Mouse (Mus musculus): ENCODE results near the gene Rgs8. TPM values are rescaled to one million over a fixed set of nuclear protein-coding genes. Genes with fewer than 3 reads are reported as not detected.

Rgs8 gene
- 0.10 and 0.15 TPM in 2 replicates for polyA plus RNA-seq (2015; fragmentation: Nextera tagmentation; extraction: Ambion mirVana)

DNA sequence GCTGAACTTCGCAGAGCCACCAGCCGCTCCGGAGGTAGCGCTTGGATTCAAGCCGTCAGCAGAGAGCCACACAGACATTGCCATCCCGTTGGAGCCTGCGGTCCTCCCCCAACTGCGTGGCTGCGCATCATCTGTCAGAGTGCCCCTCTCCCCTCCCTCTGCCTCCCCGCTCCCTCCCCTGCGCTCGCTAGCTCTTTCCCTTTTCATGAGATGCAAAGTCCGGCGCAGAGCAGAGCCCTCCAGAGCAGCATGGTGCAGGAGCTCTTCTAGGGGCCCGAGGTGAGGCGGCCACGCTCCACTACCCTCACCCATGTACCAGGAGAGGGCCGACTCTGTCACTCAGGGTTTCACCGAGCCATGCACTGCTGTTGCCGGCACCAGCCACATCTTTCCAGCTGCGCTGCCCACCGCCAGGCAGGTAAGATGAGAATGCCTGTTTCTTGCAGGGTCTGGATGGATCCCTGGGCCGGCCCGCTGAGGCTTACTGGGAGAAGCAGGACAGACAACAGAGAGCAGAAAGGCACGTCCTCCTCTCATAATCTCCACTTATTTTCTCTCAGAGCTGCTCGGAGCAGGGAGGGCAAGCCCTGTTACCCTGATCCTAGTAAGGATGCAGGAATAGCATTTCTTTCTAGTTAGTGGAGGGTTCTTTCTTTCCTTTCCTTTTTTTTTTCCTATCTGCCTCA, at the start of gene Rgs8:
Rgs8 (plus strand) TSS at position 88 of the 686 bp plus-strand sequence.
- H3K9me3 ChIP-seq (ENCODE audit: control insufficient read depth, low read length) = no peaks in the 10 kb centered on the region
- no peaks in the 10 kb centered on the region for H3K36me3 ChIP-seq (ENCODE audit: control insufficient read depth, insufficient read depth, low read length)
- peak within 1 kb of the TSS; percentile 29 for H3K4me3 ChIP-seq (ENCODE audit: low read length)
- peaks cover 13% of the 10 kb centered on the region for H3K4me1 ChIP-seq (replicated peaks; ENCODE audit: control insufficient read depth, insufficient read depth, low read length)
- peak; percentile 68; the same call in 1 of the 2 replicates for ATAC-seq (ENCODE audit: low read depth)
- H3K27ac ChIP-seq (ENCODE audit: low read length) = no peak within 1 kb of the TSS
- WGBS = under 1% methylated on average over 26 of the region's 26 CpGs
- H3K9ac ChIP-seq (ENCODE audit: low read length) = 0 out of 2 replicates have a peak within 1 kb of the TSS, but pooled peaks have one; percentile 8
- H3K4me2 ChIP-seq (ENCODE audit: low read depth, low read length) = peak within 1 kb of the TSS; percentile 50
- H3K27me3 ChIP-seq (ENCODE audit: control insufficient read depth, insufficient read depth, low read depth, low read length) = peaks cover 15% of the 10 kb centered on the region

DNA sequence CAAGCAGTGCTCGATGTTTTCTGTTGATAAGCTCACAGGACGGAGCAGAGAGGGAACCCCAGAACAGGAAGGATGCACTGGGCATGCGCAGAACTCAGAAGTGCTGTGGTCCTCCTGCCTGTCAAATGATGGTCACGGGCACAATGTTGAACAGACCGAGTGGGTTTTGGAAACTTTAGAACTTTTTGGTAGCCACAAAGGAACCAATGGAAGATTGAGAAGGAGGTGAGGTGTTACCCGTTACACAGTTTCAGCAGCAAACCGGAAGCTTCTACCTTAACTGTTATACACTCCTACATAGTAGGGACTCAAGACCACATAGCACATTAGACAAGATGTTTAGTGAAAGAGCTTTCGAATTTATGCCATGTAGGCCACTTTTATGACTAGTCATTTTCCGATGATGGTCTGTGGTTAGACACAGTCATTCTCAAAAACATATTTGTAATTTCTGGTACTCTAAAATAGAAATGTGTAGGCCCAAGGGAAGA, 35.4 kb upstream of the Rgs8 start:
- no peaks in the 10 kb centered on the region for H3K4me1 ChIP-seq (replicated peaks; ENCODE audit: control insufficient read depth, insufficient read depth, low read length)
- no peaks in the 10 kb centered on the region for H3K36me3 ChIP-seq (ENCODE audit: control insufficient read depth, insufficient read depth, low read length)
- peaks cover 2% of the 10 kb centered on the region; the same call in 1 of the 2 replicates for H3K9me3 ChIP-seq (ENCODE audit: control insufficient read depth, low read length)
- H3K27me3 ChIP-seq (ENCODE audit: control insufficient read depth, insufficient read depth, low read depth, low read length) = no peaks in the 10 kb centered on the region
- H3K27ac ChIP-seq (ENCODE audit: low read length) = no peak overlapping the region
- H3K9ac ChIP-seq (ENCODE audit: low read length) = no peak overlapping the region
- no peak overlapping the region for H3K4me2 ChIP-seq (ENCODE audit: low read depth, low read length)
- WGBS = 87% methylated on average over 9 of the region's 9 CpGs
- ATAC-seq (ENCODE audit: low read depth) = no peak
- H3K4me3 ChIP-seq (ENCODE audit: low read length) = no peak overlapping the region

DNA sequence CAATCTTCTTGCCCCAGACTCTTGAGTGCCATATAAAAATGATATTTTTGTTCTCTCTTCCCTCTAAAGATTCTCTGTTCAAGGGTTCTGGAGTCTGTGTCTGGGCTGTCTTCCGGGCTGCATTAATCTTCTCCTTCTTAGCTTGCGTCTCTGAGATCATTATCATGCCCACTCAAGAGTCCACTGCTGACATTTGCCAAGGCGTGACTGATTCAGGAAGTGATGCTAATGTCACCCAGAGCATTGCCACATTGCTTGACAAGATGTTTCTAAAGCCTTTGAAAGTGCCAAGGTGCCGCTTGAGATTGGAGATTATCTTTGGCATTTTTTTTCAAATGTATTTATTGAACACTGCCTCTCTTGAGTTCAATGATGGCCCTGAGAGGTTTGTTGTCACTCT, 29.8 kb upstream of the Rgs8 start:
- 47% methylated on average over 4 of the region's 4 CpGs for WGBS
- Histone ChIP-seq H3K27ac (ENCODE audit: low read length) (no peak overlapping the region), H3K9me3 (ENCODE audit: control insufficient read depth, low read length) (peaks cover 2% of the 10 kb centered on the region; the same call in 1 of the 2 replicates), H3K27me3 (ENCODE audit: control insufficient read depth, insufficient read depth, low read depth, low read length) (no peaks in the 10 kb centered on the region), H3K4me1 (replicated peaks; ENCODE audit: control insufficient read depth, insufficient read depth, low read length) (no peaks in the 10 kb centered on the region), H3K36me3 (ENCODE audit: control insufficient read depth, insufficient read depth, low read length) (no peaks in the 10 kb centered on the region), H3K9ac (ENCODE audit: low read length) (no peak overlapping the region), H3K4me3 (ENCODE audit: low read length) (no peak overlapping the region), H3K4me2 (ENCODE audit: low read depth, low read length) (no peak overlapping the region)
- no peak for ATAC-seq (ENCODE audit: low read depth)

DNA sequence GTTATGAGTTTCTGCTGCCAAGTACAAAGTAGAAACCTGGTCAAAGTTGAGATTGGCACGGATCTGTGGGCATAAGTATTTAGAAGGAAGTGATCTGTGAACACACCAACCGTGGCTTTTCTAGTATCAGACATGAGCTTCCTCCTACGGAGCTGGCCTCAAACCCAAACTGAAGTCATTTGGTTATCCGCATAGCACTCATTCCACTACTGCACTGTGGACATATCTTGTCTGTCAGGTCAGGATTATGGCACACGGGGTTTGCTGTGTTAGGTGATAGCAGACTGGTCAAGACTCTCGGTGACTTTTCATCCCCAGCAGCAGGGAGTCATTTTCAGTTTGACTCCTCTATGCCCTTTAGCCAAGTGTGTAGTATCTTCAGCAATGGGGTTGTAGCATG, 20.1 kb upstream of the Rgs8 start:
- Histone ChIP-seq H3K4me3 (ENCODE audit: low read length) (no peak overlapping the region), H3K9me3 (ENCODE audit: control insufficient read depth, low read length) (no peaks in the 10 kb centered on the region), H3K9ac (ENCODE audit: low read length) (no peak overlapping the region), H3K27me3 (ENCODE audit: control insufficient read depth, insufficient read depth, low read depth, low read length) (no peaks in the 10 kb centered on the region), H3K36me3 (ENCODE audit: control insufficient read depth, insufficient read depth, low read length) (no peaks in the 10 kb centered on the region), H3K4me1 (replicated peaks; ENCODE audit: control insufficient read depth, insufficient read depth, low read length) (peaks cover 8% of the 10 kb centered on the region), H3K27ac (ENCODE audit: low read length) (no peak overlapping the region), H3K4me2 (ENCODE audit: low read depth, low read length) (no peak overlapping the region)
- ATAC-seq (ENCODE audit: low read depth) = no peak
- 77% methylated on average over 6 of the region's 6 CpGs for WGBS

DNA sequence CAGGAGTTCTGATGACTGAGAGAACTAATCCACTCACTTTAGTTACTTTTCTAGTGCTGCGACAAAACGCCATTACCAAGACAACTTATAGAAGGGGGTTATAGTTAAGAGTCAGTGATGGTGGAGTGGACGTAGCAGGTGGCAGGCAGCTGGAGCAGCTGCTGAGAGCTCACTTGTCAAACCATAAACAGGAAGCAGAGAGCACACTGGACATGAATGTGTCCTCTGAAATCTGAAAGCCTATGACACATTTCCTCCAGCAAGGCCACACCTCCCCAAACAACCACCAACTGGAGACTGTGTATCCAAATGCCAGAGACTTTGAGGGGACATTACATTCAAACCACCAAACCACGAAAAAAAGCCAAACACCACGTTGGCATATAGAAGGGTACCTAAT, 17.8 kb upstream of the Rgs8 start:
- H3K36me3 ChIP-seq (ENCODE audit: control insufficient read depth, insufficient read depth, low read length) = no peaks in the 10 kb centered on the region
- 60% methylated on average over 5 of the region's 5 CpGs for WGBS
- H3K4me3 ChIP-seq (ENCODE audit: low read length) = no peak overlapping the region
- peaks cover 8% of the 10 kb centered on the region for H3K4me1 ChIP-seq (replicated peaks; ENCODE audit: control insufficient read depth, insufficient read depth, low read length)
- peak; percentile 78 for ATAC-seq (ENCODE audit: low read depth)
- peak overlapping the region; percentile 56; the same call in 1 of the 2 replicates for H3K27ac ChIP-seq (ENCODE audit: low read length)
- no peak overlapping the region for H3K4me2 ChIP-seq (ENCODE audit: low read depth, low read length)
- H3K9me3 ChIP-seq (ENCODE audit: control insufficient read depth, low read length) = no peaks in the 10 kb centered on the region
- no peaks in the 10 kb centered on the region for H3K27me3 ChIP-seq (ENCODE audit: control insufficient read depth, insufficient read depth, low read depth, low read length)
- H3K9ac ChIP-seq (ENCODE audit: low read length) = no peak overlapping the region

DNA sequence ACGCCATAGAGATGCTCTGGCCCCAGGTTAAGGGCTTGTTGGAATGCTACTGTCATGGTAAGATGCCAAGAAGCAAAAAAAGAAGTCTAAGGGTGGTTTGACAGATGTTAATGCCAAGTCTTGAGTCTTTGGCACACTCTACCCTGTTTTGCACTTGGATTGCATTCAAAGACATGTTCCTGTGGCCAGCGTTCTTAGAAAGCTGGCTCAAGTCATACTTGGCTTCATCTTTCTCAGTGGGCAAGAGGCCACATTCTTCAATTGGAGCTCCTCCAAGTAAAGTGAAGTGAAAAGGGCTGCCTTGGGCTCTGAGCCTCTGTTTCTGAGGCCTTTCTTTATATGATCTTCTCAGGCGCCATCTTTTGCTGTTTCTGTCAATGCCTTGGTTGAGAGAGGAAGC, 17.3 kb upstream of the Rgs8 start:
- no peaks in the 10 kb centered on the region for H3K9me3 ChIP-seq (ENCODE audit: control insufficient read depth, low read length)
- peak; percentile 84 for ATAC-seq (ENCODE audit: low read depth)
- H3K9ac ChIP-seq (ENCODE audit: low read length) = no peak overlapping the region
- peak overlapping the region; percentile 56 for H3K27ac ChIP-seq (ENCODE audit: low read length)
- H3K4me1 ChIP-seq (replicated peaks; ENCODE audit: control insufficient read depth, insufficient read depth, low read length) = peaks cover 8% of the 10 kb centered on the region
- H3K27me3 ChIP-seq (ENCODE audit: control insufficient read depth, insufficient read depth, low read depth, low read length) = no peaks in the 10 kb centered on the region
- no peak overlapping the region for H3K4me3 ChIP-seq (ENCODE audit: low read length)
- WGBS = 53% methylated on average over 3 of the region's 3 CpGs
- H3K36me3 ChIP-seq (ENCODE audit: control insufficient read depth, insufficient read depth, low read length) = no peaks in the 10 kb centered on the region
- H3K4me2 ChIP-seq (ENCODE audit: low read depth, low read length) = no peak overlapping the region

DNA sequence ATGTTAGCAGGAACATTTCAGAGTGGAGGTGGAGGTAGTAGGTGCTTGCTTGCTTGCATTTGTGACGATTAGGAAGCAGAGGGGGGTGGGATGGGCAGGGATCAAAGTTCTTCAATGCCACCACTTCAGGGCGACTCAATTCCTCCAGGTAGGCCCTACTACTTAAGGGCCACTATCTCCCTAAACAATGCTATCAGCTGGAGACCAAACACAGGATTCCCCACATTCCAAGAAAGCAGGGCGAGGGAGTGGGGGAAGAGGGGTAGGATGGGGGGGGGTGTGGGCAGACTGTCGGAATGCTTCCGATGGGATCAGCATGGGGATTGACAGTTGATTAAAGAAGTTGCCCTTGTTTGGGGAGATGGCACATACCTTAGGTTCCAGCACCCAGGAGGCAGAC, 16.0 kb upstream of the Rgs8 start:
- Histone ChIP-seq H3K4me3 (ENCODE audit: low read length) (no peak overlapping the region), H3K9me3 (ENCODE audit: control insufficient read depth, low read length) (no peaks in the 10 kb centered on the region), H3K27me3 (ENCODE audit: control insufficient read depth, insufficient read depth, low read depth, low read length) (no peaks in the 10 kb centered on the region), H3K4me2 (ENCODE audit: low read depth, low read length) (no peak overlapping the region), H3K36me3 (ENCODE audit: control insufficient read depth, insufficient read depth, low read length) (no peaks in the 10 kb centered on the region), H3K27ac (ENCODE audit: low read length) (no peak overlapping the region), H3K4me1 (replicated peaks; ENCODE audit: control insufficient read depth, insufficient read depth, low read length) (peaks cover 17% of the 10 kb centered on the region), H3K9ac (ENCODE audit: low read length) (no peak overlapping the region)
- WGBS = 43% methylated on average over 5 of the region's 5 CpGs
- ATAC-seq (ENCODE audit: low read depth) = no peak

DNA sequence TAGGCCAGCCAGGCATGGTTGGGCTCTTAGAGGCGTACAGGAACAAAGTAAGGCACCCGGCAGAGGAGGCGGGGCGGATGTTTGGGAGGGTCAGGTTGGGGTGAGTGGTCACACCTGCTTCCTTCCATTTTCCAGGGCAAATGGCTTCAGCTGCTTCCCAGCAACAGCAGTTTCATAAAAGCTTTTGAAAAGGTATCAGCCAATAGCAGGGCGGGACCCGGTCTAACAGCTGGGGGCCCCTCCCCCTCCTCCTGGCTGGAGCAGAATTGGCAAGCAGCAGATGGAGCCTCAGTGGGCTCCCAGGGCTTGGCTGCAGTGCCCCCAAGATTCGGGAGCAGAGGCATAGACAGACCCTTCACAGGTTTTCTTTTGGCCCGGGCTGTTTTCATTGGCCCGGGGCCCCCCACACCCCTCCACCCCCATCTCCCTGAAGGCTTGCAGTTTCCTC, 11.3 kb upstream of the Rgs8 start:
- H3K4me3 ChIP-seq (ENCODE audit: low read length) = peak overlapping the region; percentile 26
- peak overlapping the region; percentile 52 for H3K9ac ChIP-seq (ENCODE audit: low read length)

DNA sequence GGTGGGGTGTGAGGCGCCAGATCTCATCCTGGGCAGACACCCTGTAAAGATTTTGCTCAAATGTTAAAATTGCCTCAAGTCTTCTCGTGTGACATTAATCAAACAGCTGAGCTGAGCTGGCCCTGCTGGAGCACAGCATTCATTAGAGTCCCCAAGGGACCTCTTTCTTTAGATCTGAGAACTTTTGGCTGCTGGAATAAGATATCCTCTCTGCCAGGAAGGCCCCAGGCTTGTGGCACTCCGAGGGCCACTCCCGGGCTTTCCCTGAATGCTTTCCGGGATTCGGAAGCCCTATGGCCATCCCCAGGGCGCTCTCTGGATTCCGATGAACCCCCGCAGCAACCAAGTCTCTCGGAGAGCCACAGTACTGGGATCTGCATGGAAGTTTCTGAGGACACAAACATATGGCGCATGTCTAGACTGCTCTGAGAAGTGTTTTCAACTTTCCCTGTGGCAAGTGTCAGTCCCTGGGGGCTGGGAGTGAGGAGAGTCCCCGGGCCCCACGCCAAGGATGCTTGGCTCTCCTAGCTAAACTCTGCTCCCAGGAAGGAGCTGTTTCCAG, 10.8 kb upstream of the Rgs8 start:
- Histone ChIP-seq H3K9ac (ENCODE audit: low read length) (peak overlapping the region; percentile 39), H3K27me3 (ENCODE audit: control insufficient read depth, insufficient read depth, low read depth, low read length) (no peaks in the 10 kb centered on the region), H3K4me1 (replicated peaks; ENCODE audit: control insufficient read depth, insufficient read depth, low read length) (peaks cover 17% of the 10 kb centered on the region), H3K4me2 (ENCODE audit: low read depth, low read length) (peak overlapping the region; percentile 55), H3K27ac (ENCODE audit: low read length) (peak overlapping the region; percentile 90), H3K4me3 (ENCODE audit: low read length) (peak overlapping the region; percentile 26), H3K36me3 (ENCODE audit: control insufficient read depth, insufficient read depth, low read length) (no peaks in the 10 kb centered on the region), H3K9me3 (ENCODE audit: control insufficient read depth, low read length) (no peaks in the 10 kb centered on the region)
- peak; percentile 94 for ATAC-seq (ENCODE audit: low read depth)
- 6% methylated on average over 13 of the region's 13 CpGs for WGBS

More for the DNA sequence above, 11.3 kb upstream of the Rgs8 start:
- H3K4me2 ChIP-seq (ENCODE audit: low read depth, low read length) = peak overlapping the region; percentile 55
- no peaks in the 10 kb centered on the region for H3K27me3 ChIP-seq (ENCODE audit: control insufficient read depth, insufficient read depth, low read depth, low read length)
- peaks cover 17% of the 10 kb centered on the region for H3K4me1 ChIP-seq (replicated peaks; ENCODE audit: control insufficient read depth, insufficient read depth, low read length)
- no peaks in the 10 kb centered on the region for H3K9me3 ChIP-seq (ENCODE audit: control insufficient read depth, low read length)
- no peaks in the 10 kb centered on the region for H3K36me3 ChIP-seq (ENCODE audit: control insufficient read depth, insufficient read depth, low read length)
- WGBS = 2% methylated on average over 9 of the region's 9 CpGs
- ATAC-seq (ENCODE audit: low read depth) = peak; percentile 83
- H3K27ac ChIP-seq (ENCODE audit: low read length) = peak overlapping the region; percentile 90

All from lung, embryonic 16.5 days (tissue).